Mouse (Mus musculus): ENCODE measurements around the gene Ewsr1. TPM values are rescaled to one million over a fixed set of nuclear protein-coding genes. Genes with fewer than 3 reads are reported as not detected.

The Ewsr1 gene
- polyA plus RNA-seq, 1 experiment from 2014 or later, result 605 TPM

- WGBS, result 89% methylated on average over 4 of the region's 4 CpGs
- ATAC-seq (ENCODE audit: insufficient read depth, low FRiP score, low read depth), result no peak
- H3K36me3 ChIP-seq, result peaks cover 29% of the 10 kb centered on the region
Observed at GRCm38 (mm10) chr11:5035421-5035820, 63.6 kb downstream of the Ewsr1 start.

GRCm38 (mm10) chr11:5033136-5033535 lies 65.9 kb downstream of the Ewsr1 start:
- Histone ChIP-seq H3K36me3 (peaks cover 31% of the 10 kb centered on the region), H3K9ac (no peak overlapping the region), H3K27me3 (replicated peaks) (no peaks in the 10 kb centered on the region), H3K4me2 (no peak overlapping the region), H3K4me1 (no peaks in the 10 kb centered on the region), H3K4me3 (replicated peaks) (no peak overlapping the region), H3K27ac (no peak overlapping the region), H3K9me3 (no peaks in the 10 kb centered on the region)
- WGBS, result 83% methylated on average over 3 of the region's 3 CpGs
- ATAC-seq (ENCODE audit: insufficient read depth, low FRiP score, low read depth), result no peak

More at GRCm38 (mm10) chr11:5035421-5035820, 63.6 kb downstream of the Ewsr1 start:
- H3K27me3 ChIP-seq (replicated peaks), result no peaks in the 10 kb centered on the region
- no peak overlapping the region for H3K4me2 ChIP-seq
- H3K27ac ChIP-seq, result no peak overlapping the region
- H3K9me3 ChIP-seq, result no peaks in the 10 kb centered on the region
- no peak overlapping the region for H3K4me3 ChIP-seq (replicated peaks)
- H3K4me1 ChIP-seq, result no peaks in the 10 kb centered on the region
- no peak overlapping the region for H3K9ac ChIP-seq

- H3K36me3 ChIP-seq, result peaks cover 31% of the 10 kb centered on the region
- H3K27me3 ChIP-seq (replicated peaks), result no peaks in the 10 kb centered on the region
- no peaks in the 10 kb centered on the region for H3K4me1 ChIP-seq
- no peak for ATAC-seq (ENCODE audit: insufficient read depth, low FRiP score, low read depth)
- no peak overlapping the region for H3K4me2 ChIP-seq
- H3K4me3 ChIP-seq (replicated peaks), result no peak overlapping the region
- no peak overlapping the region for H3K27ac ChIP-seq
- no peaks in the 10 kb centered on the region for H3K9me3 ChIP-seq
- H3K9ac ChIP-seq, result no peak overlapping the region
- WGBS, result 92% methylated on average over 10 of the region's 10 CpGs
Observed at GRCm38 (mm10) chr11:5032706-5033105, 66.4 kb downstream of the Ewsr1 start.

- no peaks in the 10 kb centered on the region for H3K27me3 ChIP-seq (replicated peaks)
- WGBS, result 95% methylated on average over 7 of the region's 7 CpGs
- peaks cover 32% of the 10 kb centered on the region for H3K36me3 ChIP-seq
- H3K27ac ChIP-seq, result no peak overlapping the region
- no peak overlapping the region for H3K4me2 ChIP-seq
- no peak overlapping the region for H3K9ac ChIP-seq
- no peak for ATAC-seq (ENCODE audit: insufficient read depth, low FRiP score, low read depth)
- no peak overlapping the region for H3K4me3 ChIP-seq (replicated peaks)
- no peaks in the 10 kb centered on the region for H3K4me1 ChIP-seq
- H3K9me3 ChIP-seq, result no peaks in the 10 kb centered on the region
Observed at GRCm38 (mm10) chr11:5028228-5028627, 70.8 kb downstream of the Ewsr1 start.

- Histone ChIP-seq H3K9me3 (no peaks in the 10 kb centered on the region), H3K4me1 (no peaks in the 10 kb centered on the region), H3K9ac (no peak overlapping the region), H3K36me3 (peaks cover 41% of the 10 kb centered on the region), H3K27me3 (replicated peaks) (no peaks in the 10 kb centered on the region), H3K27ac (no peak overlapping the region), H3K4me2 (no peak overlapping the region), H3K4me3 (replicated peaks) (no peak overlapping the region)
- 90% methylated on average over 1 of the region's 1 CpGs for WGBS
- ATAC-seq (ENCODE audit: insufficient read depth, low FRiP score, low read depth), result no peak
Observed at GRCm38 (mm10) chr11:5025108-5025507, 74.0 kb downstream of the Ewsr1 start.

Small RNA genes within 50 kb of the gene (microRNA-seq; reads per million reads assigned to microRNA genes)
- gene Gm47296, result 0.58 reads per million

Other genes starting within 250 kb of the Ewsr1 start
- 38.6 and 48.1 TPM in 2 replicates for gene Nf2, start 249.7 kb downstream of the Ewsr1 start, polyA plus RNA-seq (2015; fragmentation: Nextera tagmentation; extraction: Ambion mirVana)
- gene Nipsnap1, start 225.3 kb downstream of the Ewsr1 start, polyA plus RNA-seq (2015; fragmentation: Nextera tagmentation; extraction: Ambion mirVana), result 64.1 and 68.6 TPM in 2 replicates
- 30.4 and 31.9 TPM in 2 replicates for gene Thoc5, start 203.9 kb downstream of the Ewsr1 start, polyA plus RNA-seq (2015; fragmentation: Nextera tagmentation; extraction: Ambion mirVana)
- gene Nefh, start 151.2 kb downstream of the Ewsr1 start, polyA plus RNA-seq (2015; fragmentation: Nextera tagmentation; extraction: Ambion mirVana), result 0.50 and 0.75 TPM in 2 replicates
- gene Ap1b1, start 112.4 kb downstream of the Ewsr1 start, polyA plus RNA-seq (2015; fragmentation: Nextera tagmentation; extraction: Ambion mirVana), result 57.5 and 60.2 TPM in 2 replicates
- 0.71 and 1.3 TPM in 2 replicates for gene Rasl10a, start 41.1 kb downstream of the Ewsr1 start, polyA plus RNA-seq (2015; fragmentation: Nextera tagmentation; extraction: Ambion mirVana)
- gene Gas2l1, start 33.9 kb downstream of the Ewsr1 start, polyA plus RNA-seq (2015; fragmentation: Nextera tagmentation; extraction: Ambion mirVana), result 26.3 and 28.9 TPM in 2 replicates
- 27.0 and 28.4 TPM in 2 replicates for gene Rhbdd3, start 340 bp downstream of the Ewsr1 start, polyA plus RNA-seq (2015; fragmentation: Nextera tagmentation; extraction: Ambion mirVana)
- 64.2 and 77.2 TPM in 2 replicates for gene Emid1, start 53.0 kb upstream of the Ewsr1 start, polyA plus RNA-seq (2015; fragmentation: Nextera tagmentation; extraction: Ambion mirVana)
- 17.8 and 18.3 TPM in 2 replicates for gene Kremen1, start 162.3 kb upstream of the Ewsr1 start, polyA plus RNA-seq (2015; fragmentation: Nextera tagmentation; extraction: Ambion mirVana)

All from stomach, embryonic 15.5 days (tissue).